Mouse (Mus musculus) forebrain, embryonic 11.5 days (tissue): ENCODE results near the gene Tnk1. TPM values are rescaled to one million over a fixed set of nuclear protein-coding genes. Genes with fewer than 3 reads are reported as not detected.

Source experiments
- ATAC-seq: fragments of 200-750 bp; cut with Nextera tagmentation; replicated peaks from 2 replicates; pipeline ENCODE4 v1.8.0; 2017; ENCODE audit warnings: moderate TSS enrichment; ENCODE audit not compliant: low FRiP score
- DNase-seq: peaks from one replicate; pipeline ENCODE4 v3.0.0-alpha.2; 2017; ENCODE audit warnings: low spot score
- H3K27ac ChIP-seq: fragments of 300-500 bp; sonication (generic); 2 replicates; pipeline ENCODE4 v1.5.1; 2014; ENCODE audit warnings: low read depth, low read length
- H3K27me3 ChIP-seq: fragments of 300-500 bp; sonication (generic); 2 replicates; pipeline ENCODE4 v1.6.1; 2014; ENCODE audit warnings: mild to moderate bottlenecking, low read length, mixed read lengths; ENCODE audit not compliant: control insufficient read depth, insufficient read depth
- H3K36me3 ChIP-seq: fragments of 300-500 bp; sonication (generic); 2 replicates; pipeline ENCODE4 v1.6.1; 2014; ENCODE audit warnings: mild to moderate bottlenecking, low read length, moderate library complexity, mixed read lengths; ENCODE audit not compliant: control insufficient read depth, insufficient read depth
- H3K4me1 ChIP-seq: fragments of 300-500 bp; sonication (generic); replicated peaks from 2 replicates; pipeline ENCODE4 v1.6.1; 2014; ENCODE audit warnings: low read length, mixed read lengths; ENCODE audit not compliant: control insufficient read depth, insufficient read depth
- H3K4me2 ChIP-seq: fragments of 300-500 bp; sonication (generic); 2 replicates; pipeline ENCODE4 v1.6.1; 2014; ENCODE audit warnings: low read depth, mild to moderate bottlenecking, low read length, moderate library complexity, mixed read lengths; ENCODE audit not compliant: severe bottlenecking
- H3K4me3 ChIP-seq: fragments of 300-500 bp; sonication (generic); 2 replicates; pipeline ENCODE4 v1.5.1; 2014; ENCODE audit warnings: low read depth, low read length
- H3K9ac ChIP-seq: fragments of 300-500 bp; sonication (generic); 2 replicates; pipeline ENCODE4 v1.6.1; 2014; ENCODE audit warnings: low read length
- H3K9me3 ChIP-seq: fragments of 300-500 bp; sonication (generic); 2 replicates; pipeline ENCODE4 v1.6.1; 2016; ENCODE audit warnings: low read length, mixed read lengths; ENCODE audit not compliant: control insufficient read depth
- WGBS: fragments of 180-500 bp; shearing (Covaris S2); extraction: QIAGEN DNeasy Blood & Tissue Kit; methylation state at CpG from one replicate; pipeline ENCODE4 v1.1.7; 2014; 5-methylcytosine and 5-hydroxymethylcytosine counted together
- polyA plus RNA-seq: library from polyadenylated mRNA; unstranded; fragments of >200 nt; fragmentation: Nextera tagmentation; extraction: Ambion mirVana; gene quantifications from 2 replicates; pipeline ENCODE4 v1.2.1, GENCODE M21; 2014

The Tnk1 gene
- polyA plus RNA-seq = 0.73 TPM in 2 replicates

DNA sequence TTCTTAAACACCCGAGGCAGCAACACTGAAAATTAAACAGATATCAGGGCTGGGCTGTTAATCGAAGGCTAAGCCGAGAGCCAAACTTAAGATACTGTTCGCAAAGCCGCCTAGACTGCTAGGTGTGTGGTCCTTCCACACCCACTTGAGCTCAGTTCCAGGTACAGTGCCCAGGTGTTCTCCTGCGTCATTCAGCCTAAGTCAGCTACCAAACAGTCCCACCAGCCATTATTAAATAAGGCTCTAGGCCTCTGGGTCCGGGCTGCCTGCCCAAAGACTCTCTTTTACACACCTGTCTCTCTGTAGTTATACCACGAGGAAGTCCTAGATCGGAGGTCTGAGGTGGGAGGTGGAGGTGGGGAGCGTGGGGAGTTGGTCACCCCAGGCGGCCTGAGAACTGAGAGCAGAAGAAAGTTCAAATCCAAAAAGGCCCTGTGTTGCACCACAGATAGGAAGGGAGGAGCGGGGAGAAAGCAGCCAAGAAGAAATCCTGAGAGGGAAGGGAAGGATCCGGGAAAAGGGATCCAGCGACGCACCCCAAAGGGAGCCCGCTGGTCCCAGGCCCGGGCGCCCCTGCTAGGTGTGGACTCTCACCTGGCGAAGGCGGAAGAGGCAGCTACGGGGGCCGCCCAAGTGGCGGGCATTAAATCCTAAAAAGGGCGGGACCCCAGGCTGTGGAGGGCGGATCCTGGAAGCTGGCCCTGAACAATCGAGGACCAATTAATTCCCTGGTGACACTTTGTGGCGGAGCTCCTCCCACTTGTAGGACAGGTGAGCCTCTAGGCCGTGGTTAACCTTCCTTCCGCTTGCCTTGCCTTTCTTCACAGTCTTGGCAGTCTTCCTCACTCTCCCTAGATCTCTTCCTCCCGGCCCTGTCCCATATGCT lies at the start of gene Tnk1:
Tnk1 (minus strand) TSS at position 618 of the 886 bp plus-strand sequence.
- no peaks in the 10 kb centered on the region for H3K9me3 ChIP-seq
- 19% methylated on average over 30 of the region's 30 CpGs for WGBS
- H3K9ac ChIP-seq = no peak within 1 kb of the TSS
- no peak within 1 kb of the TSS for H3K4me3 ChIP-seq
- no peak for DNase-seq
- no peaks in the 10 kb centered on the region for H3K4me1 ChIP-seq
- no peak within 1 kb of the TSS for H3K27ac ChIP-seq
- ATAC-seq = no peak
- no peaks in the 10 kb centered on the region for H3K36me3 ChIP-seq
- peaks cover 9% of the 10 kb centered on the region; the same call in 1 of the 2 replicates for H3K27me3 ChIP-seq
- no peak within 1 kb of the TSS for H3K4me2 ChIP-seq

DNA sequence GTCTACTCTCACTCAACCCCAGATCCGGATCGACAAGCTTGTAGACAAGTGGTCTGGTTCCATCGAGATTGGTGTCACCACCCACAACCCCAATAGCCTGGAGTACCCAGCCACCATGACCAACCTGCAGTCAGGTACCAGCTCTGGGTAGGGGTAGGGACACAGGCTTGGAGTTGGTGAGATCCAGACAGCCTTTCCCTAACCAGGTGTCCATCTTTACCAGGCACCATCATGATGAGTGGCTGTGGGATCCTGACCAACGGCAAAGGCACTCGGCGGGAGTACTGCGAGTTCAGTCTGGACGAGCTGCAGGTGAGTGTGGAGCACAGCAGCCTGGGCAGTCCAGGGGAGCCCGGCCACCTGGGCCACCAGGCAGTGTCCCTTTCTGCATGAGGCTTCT lies 45.8 kb upstream of the Tnk1 start:
- H3K27me3 ChIP-seq = no peaks in the 10 kb centered on the region
- no peak overlapping the region for H3K9ac ChIP-seq
- peaks cover 27% of the 10 kb centered on the region; the same call in 1 of the 2 replicates for H3K36me3 ChIP-seq
- H3K4me3 ChIP-seq = no peak overlapping the region
- WGBS = 94% methylated on average over 9 of the region's 9 CpGs
- no peak overlapping the region for H3K4me2 ChIP-seq
- H3K4me1 ChIP-seq = peaks cover 3% of the 10 kb centered on the region; the same call in 1 of the 2 replicates
- DNase-seq (no peak), ATAC-seq (no peak)
- H3K27ac ChIP-seq = no peak overlapping the region
- no peaks in the 10 kb centered on the region for H3K9me3 ChIP-seq

DNA sequence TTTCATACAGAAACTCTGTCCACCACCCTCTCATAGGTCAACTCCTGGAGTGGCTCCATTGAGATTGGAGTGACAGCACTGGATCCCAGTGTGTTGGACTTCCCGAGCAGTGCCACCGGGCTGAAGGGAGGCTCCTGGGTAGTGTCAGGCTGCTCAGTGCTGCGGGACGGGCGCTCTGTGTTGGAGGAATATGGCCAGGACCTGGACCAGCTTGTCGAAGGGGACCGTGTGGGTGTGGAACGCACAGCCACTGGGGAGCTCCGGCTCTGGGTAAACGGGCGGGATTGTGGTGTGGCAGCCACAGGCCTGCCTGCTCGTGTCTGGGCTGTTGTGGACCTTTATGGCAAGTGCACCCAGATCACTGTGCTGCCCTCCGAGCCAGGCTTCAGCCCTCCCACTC lies 44.4 kb upstream of the Tnk1 start:
- Histone ChIP-seq H3K9ac (no peak overlapping the region), H3K36me3 (peaks cover 15% of the 10 kb centered on the region; the same call in 1 of the 2 replicates), H3K4me1 (peaks cover 3% of the 10 kb centered on the region; the same call in 1 of the 2 replicates), H3K4me2 (peak overlapping the region; percentile 93), H3K9me3 (no peaks in the 10 kb centered on the region), H3K27me3 (no peaks in the 10 kb centered on the region), H3K4me3 (peak overlapping the region; percentile 96), H3K27ac (no peak overlapping the region)
- DNase-seq (no peak), ATAC-seq (no peak)
- WGBS = 89% methylated on average over 13 of the region's 13 CpGs

DNA sequence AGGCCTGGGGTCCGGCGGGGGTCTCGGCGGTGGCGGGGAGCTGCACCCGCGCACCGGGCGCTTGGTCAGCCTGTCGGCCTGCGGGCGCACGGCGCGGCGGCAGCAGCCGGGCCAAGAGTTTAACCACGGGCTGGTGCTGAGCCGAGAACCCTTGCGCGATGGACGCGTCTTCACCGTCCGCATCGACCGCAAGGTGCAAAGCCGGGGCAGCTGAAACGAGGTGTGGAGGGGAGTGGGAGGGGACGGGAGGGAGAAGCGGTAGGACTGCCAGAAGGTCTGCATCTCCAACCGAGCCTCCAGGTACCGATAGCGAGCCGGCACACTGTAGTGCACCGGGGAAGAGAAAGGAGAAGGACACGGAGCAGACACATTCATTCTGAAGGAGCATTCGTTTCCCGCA lies 43.5 kb upstream of the Tnk1 start:
- DNase-seq (no peak), ATAC-seq (peak; percentile 5; the same call in 1 of the 2 replicates)
- Histone ChIP-seq H3K9me3 (no peaks in the 10 kb centered on the region), H3K9ac (peak overlapping the region; percentile 89), H3K4me3 (peak overlapping the region; percentile 96), H3K27me3 (no peaks in the 10 kb centered on the region), H3K36me3 (peaks cover 8% of the 10 kb centered on the region; the same call in 1 of the 2 replicates), H3K4me2 (peak overlapping the region; percentile 93), H3K27ac (peak overlapping the region; percentile 96), H3K4me1 (peaks cover 3% of the 10 kb centered on the region; the same call in 1 of the 2 replicates)
- under 1% methylated on average over 39 of the region's 39 CpGs for WGBS

DNA sequence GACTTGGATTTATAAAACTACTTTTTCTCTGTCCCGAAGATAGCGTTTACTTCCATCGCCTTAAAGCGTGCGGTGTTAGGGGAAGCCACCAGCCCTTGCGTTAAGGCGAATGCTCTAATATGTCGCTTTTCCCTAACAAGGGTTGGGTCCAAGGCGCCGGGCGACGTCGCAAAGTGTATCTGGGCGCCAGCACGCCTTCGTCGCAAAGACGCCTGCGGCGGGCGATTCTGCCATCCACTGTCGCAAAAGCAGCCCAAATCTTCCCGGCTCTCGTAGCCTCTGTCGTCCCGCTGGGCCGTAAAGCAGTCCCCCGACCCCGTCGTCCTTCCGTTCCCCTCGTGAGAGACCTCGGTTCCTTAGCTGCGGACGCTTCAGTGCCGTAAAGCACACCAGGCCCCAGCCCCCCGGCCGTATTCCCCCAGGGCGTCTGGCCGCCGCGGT lies 42.9 kb upstream of the Tnk1 start:
- Histone ChIP-seq H3K4me1 (peaks cover 3% of the 10 kb centered on the region; the same call in 1 of the 2 replicates), H3K4me3 (peak overlapping the region; percentile 96), H3K27me3 (no peaks in the 10 kb centered on the region), H3K4me2 (peak overlapping the region; percentile 93), H3K36me3 (peaks cover 8% of the 10 kb centered on the region; the same call in 1 of the 2 replicates), H3K9ac (peak overlapping the region; percentile 89), H3K27ac (peak overlapping the region; percentile 96), H3K9me3 (no peaks in the 10 kb centered on the region)
- peak; percentile 80 for ATAC-seq
- WGBS = under 1% methylated on average over 42 of the region's 42 CpGs
- DNase-seq = peak; percentile 97

DNA sequence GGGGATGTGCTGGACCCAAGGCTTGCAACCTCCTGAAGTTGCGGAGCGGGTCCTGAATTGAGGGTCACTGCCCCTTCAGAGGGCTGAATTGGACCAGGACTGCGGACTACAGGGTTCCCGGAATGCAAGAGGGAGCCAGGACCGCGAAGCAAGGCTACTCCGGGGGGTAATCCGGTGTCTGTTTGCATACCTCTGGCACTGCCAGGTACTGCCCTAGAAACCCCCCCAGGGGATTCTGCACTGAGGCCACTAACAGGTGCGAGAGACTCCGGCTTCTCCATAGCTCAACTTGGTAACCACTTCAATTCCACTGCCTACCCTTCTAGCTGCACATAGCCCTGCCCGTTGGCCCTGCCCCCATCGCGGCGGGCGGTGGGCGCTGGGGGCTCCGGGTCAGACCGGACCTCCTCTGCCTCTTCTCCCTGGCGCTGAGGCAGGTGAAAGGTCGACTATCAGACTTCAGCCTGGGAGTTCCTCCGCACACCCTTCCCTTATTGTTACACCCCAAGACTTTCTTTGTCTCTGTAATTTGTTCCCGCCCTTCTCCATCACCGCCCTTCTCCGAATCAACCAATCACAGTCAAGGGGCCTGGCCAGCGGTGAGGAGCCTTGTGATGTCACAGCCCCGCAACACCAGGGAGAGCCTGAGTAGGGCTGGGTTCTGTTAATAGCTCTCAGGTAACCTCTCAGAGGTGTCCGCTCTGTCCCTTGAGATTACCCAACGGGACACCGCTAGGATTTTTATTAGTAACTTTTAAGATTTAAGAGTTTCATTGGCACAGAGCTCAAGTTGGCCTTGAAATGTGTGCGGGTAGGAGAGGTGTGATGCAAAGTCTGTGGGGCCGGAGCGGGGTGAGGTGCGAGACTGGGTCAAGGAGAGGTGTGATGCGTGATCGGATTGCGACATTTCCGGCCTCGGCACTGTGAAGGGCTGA lies 42.2 kb upstream of the Tnk1 start, which contains the start of the genes 2810408A11Rik and Neurl4:
2810408A11Rik (minus strand) TSS at position 517 of the 935 bp plus-strand sequence.
Neurl4 (plus strand) TSS at position 602 of the 935 bp plus-strand sequence.
- Histone ChIP-seq H3K9me3 (no peaks in the 10 kb centered on the region), H3K4me2 (peak within 1 kb of the TSS; percentile 93), H3K27ac (peak within 1 kb of the TSS; percentile 96), H3K4me1 (peaks cover 3% of the 10 kb centered on the region; the same call in 1 of the 2 replicates), H3K36me3 (peaks cover 3% of the 10 kb centered on the region; the same call in 1 of the 2 replicates), H3K4me3 (peak within 1 kb of the TSS; percentile 96), H3K27me3 (no peaks in the 10 kb centered on the region), H3K9ac (peak within 1 kb of the TSS; percentile 99)
- ATAC-seq (peak; percentile 93), DNase-seq (peak; percentile 93)
- WGBS = under 1% methylated on average over 38 of the region's 38 CpGs

DNA sequence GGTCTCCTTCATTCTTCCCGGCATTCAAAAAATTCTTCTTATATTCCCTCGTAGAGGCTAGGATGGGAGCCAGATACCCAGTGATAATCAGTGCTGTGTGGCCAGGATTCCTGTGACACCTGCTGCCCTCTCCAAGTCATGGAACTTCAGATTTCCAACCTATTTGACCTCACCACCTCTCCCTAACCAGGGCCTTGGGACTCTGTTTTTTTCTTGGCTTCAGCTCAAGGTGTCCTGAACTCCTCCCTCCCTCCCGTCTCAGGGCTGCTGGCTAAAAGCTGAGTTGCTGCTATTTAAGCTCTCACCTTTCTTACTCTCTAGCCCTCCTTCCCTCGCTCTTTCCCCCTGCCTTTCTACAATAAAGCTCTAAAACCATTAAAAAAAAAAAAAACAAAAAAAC lies 41.3 kb upstream of the Tnk1 start:
- peak overlapping the region; percentile 99 for H3K9ac ChIP-seq
- no peaks in the 10 kb centered on the region for H3K36me3 ChIP-seq
- DNase-seq = no peak
- no peak overlapping the region for H3K27ac ChIP-seq
- no peaks in the 10 kb centered on the region for H3K27me3 ChIP-seq
- WGBS = 27% methylated on average over 4 of the region's 4 CpGs
- peak overlapping the region; percentile 96 for H3K4me3 ChIP-seq
- peaks cover 3% of the 10 kb centered on the region; the same call in 1 of the 2 replicates for H3K4me1 ChIP-seq
- no peaks in the 10 kb centered on the region for H3K9me3 ChIP-seq
- H3K4me2 ChIP-seq = peak overlapping the region; percentile 93
- ATAC-seq = no peak

DNA sequence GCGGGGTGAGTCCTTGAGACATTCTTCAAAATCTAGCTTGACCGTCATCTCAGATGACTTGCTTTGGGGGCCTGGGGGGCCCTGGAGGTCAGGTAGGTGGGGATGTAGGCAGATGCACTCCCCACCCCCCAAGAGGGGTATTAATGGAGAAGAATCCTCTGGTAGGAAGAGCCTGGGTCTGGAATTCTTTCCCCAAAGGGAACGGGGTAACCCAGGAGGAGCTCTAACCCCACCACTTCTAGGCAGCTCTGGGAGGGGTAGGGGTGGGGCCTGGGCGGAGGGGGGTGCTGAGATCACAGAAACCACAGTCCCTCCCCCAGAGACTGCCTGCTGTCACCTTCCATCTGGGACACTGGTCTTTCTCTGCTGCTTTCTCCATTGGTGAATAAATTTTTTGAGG lies 36.8 kb upstream of the Tnk1 start, which contains the start of gene Acap1:
Acap1 (minus strand) TSS at position 249 of the 400 bp plus-strand sequence.
- Histone ChIP-seq H3K9me3 (no peaks in the 10 kb centered on the region), H3K27me3 (no peaks in the 10 kb centered on the region), H3K27ac (no peak within 1 kb of the TSS), H3K4me3 (no peak within 1 kb of the TSS), H3K9ac (no peak within 1 kb of the TSS), H3K36me3 (no peaks in the 10 kb centered on the region), H3K4me2 (no peak within 1 kb of the TSS), H3K4me1 (no peaks in the 10 kb centered on the region; the same call in 1 of the 2 replicates)
- 81% methylated on average over 4 of the region's 4 CpGs for WGBS
- ATAC-seq (no peak), DNase-seq (no peak)
